Mouse (Mus musculus): ENCODE results near the gene Iqgap2. TPM values are rescaled to one million over a fixed set of nuclear protein-coding genes. Genes with fewer than 3 reads are reported as not detected.
A peak's percentile ranks its signal among the peaks of the same experiment; 100 is the strongest.

The Iqgap2 gene
- total and polyA plus RNA-seq, 3 experiments, result 0.27 to 0.32 TPM; not detected in 1

DNA sequence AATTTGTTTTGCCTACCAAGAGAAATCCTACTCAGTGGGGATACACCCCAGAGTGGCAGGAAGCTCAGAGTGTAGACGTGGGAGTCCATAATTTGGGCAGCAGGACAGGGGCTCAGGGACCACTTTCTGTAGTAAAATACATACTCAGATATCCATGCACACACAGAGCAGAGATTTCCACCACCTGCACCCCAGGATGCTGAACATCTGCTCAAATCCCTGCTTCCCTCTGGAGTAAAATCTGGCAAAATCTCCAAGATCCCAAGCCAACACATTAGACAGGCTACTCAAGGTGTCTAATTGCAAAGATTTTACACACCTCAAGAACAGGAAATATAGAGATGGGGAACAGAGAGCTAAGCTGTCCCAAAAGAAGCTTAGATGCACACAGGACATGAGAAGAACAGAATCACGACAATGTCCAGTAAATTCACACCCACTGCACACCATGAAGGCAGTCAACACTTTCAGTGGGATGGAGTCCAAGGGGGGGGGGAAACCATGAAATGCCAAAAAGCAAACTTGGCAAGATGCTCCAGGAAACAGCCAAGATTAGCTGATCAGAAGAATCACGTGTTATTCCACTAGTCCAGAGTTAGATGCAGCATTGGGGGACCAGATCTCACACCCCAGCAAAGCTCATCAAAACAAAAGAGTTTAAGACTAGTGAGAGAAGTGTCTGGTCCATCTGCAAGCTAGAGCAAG is 177.3 kb downstream of the Iqgap2 start:
- H3K9me3 ChIP-seq (replicated peaks; ENCODE audit: insufficient read depth, low read length), result no peaks in the 10 kb centered on the region
- H3K4me3 ChIP-seq (ENCODE audit: control insufficient read depth in 1 of 2, insufficient read depth in 1 of 2, low read depth in 2 of 2, low read length in 2 of 2), result no peak overlapping the region
- no peak overlapping the region for H3K9ac ChIP-seq (ENCODE audit: control insufficient read depth, low read depth, low read length, poor library complexity, severe bottlenecking)
- H3K79me2 ChIP-seq (ENCODE audit: control insufficient read depth, insufficient read depth, low read length, poor library complexity), result no peaks in the 10 kb centered on the region
- peaks cover 0 to 5% of the 10 kb centered on the region in 2 experiments; a peak in 1 of 4 replicates for H3K4me1 ChIP-seq (ENCODE audit: control insufficient read depth in 1 of 2, insufficient read depth in 2 of 2, low read length in 2 of 2)
- peaks cover 0 to 3% of the 10 kb centered on the region in 2 experiments; a peak in 2 of 4 replicates for H3K36me3 ChIP-seq (ENCODE audit: control insufficient read depth in 1 of 2, insufficient read depth in 2 of 2, low read length in 2 of 2)
- TF ChIP-seq RAD21 (IDR thresholded peaks at IDR 0.05; ENCODE audit: low read depth, low read length) (no peak), POLR2AphosphoS5 (IDR thresholded peaks at IDR 0.05; ENCODE audit: borderline replicate concordance, low read depth, low read length) (no peak), MXI1 (IDR thresholded peaks at IDR 0.05; ENCODE audit: low read depth, low read length) (no peak), ZC3H11A (IDR thresholded peaks at IDR 0.05; ENCODE audit: low read depth, low read length) (no peak), TAL1 (IDR thresholded peaks at IDR 0.05; ENCODE audit: low read length) (no peak), UBTF (IDR thresholded peaks at IDR 0.05; ENCODE audit: borderline replicate concordance, insufficient read depth, low read depth, low read length) (no peak), MYB (IDR thresholded peaks at IDR 0.05; ENCODE audit: low read depth, low read length) (no peak), SIN3A (IDR thresholded peaks at IDR 0.05; ENCODE audit: low read length) (no peak), GATA1 (IDR thresholded peaks at IDR 0.05; ENCODE audit: low read depth, low read length) (no peak), POLR2A (IDR thresholded peaks at IDR 0.05; ENCODE audit: control insufficient read depth in 1 of 2, insufficient read depth in 1 of 2, low read depth in 1 of 2, low read length in 2 of 2, poor library complexity in 1 of 2) (no peak), MAFK (IDR thresholded peaks at IDR 0.05; ENCODE audit: borderline replicate concordance, low read depth, low read length) (no peak), TCF12 (IDR thresholded peaks at IDR 0.05; ENCODE audit: low read depth, low read length) (no peak), ZMIZ1 (IDR thresholded peaks at IDR 0.05; ENCODE audit: low read depth, low read length) (no peak), MEF2A (IDR thresholded peaks at IDR 0.05; ENCODE audit: extremely low read depth, insufficient replicate concordance, low read depth, low read length, poor library complexity, severe bottlenecking) (no peak), USF2 (IDR thresholded peaks at IDR 0.05; ENCODE audit: borderline replicate concordance in 1 of 2, insufficient read depth in 1 of 2, low read depth in 1 of 2, low read length in 2 of 2) (no peak)
- DNase-seq (ENCODE audit: low read depth, low spot score), result no peak
- no peak overlapping the region for H3K27ac ChIP-seq (ENCODE audit: control insufficient read depth, low read depth, low read length)
- no peaks in the 10 kb centered on the region for H3K27me3 ChIP-seq (ENCODE audit: control insufficient read depth in 1 of 2, insufficient read depth in 2 of 2, low read length in 2 of 2)

DNA sequence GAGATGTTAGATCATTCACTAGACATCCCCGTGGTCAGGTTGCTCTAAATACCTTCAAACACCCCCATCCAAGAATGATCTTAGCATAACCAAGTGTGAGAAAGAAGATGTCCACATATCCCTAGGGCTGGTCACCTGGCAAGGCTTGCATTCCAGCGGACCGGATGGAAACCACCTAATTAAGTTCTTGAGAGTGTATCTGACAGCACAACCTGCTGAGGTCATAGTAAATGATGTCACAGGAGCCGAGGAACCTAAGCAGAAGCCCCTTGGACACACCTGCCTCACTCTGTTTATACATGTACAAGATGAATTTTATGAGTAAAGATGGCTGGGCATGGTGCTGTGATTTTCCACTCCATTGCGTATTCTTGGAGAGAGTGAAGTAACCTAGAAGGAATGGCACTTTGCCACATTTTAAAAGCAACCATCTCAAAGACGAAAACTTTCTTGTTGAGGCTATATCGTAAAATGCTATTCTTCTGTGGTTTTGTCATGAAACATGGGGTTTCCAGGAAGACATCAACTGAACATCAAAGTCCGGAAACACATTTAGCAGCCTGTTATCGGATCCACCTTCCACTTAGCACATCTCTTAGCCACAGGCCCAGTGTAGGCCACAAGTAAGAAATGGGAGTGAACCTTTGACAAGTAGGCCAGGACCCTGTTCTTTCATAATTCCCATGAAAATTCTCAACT is 179.0 kb downstream of the Iqgap2 start:
- peaks cover 0 to 5% of the 10 kb centered on the region in 2 experiments; a peak in 1 of 4 replicates for H3K4me1 ChIP-seq (ENCODE audit: control insufficient read depth in 1 of 2, insufficient read depth in 2 of 2, low read length in 2 of 2)
- H3K4me3 ChIP-seq (ENCODE audit: control insufficient read depth in 1 of 2, insufficient read depth in 1 of 2, low read depth in 2 of 2, low read length in 2 of 2), result no peak overlapping the region
- peaks cover 0 to 3% of the 10 kb centered on the region in 2 experiments; a peak in 2 of 4 replicates for H3K36me3 ChIP-seq (ENCODE audit: control insufficient read depth in 1 of 2, insufficient read depth in 2 of 2, low read length in 2 of 2)
- no peaks in the 10 kb centered on the region for H3K79me2 ChIP-seq (ENCODE audit: control insufficient read depth, insufficient read depth, low read length, poor library complexity)
- peak; percentile 51 for DNase-seq (ENCODE audit: low read depth, low spot score)
- no peak overlapping the region for H3K9ac ChIP-seq (ENCODE audit: control insufficient read depth, low read depth, low read length, poor library complexity, severe bottlenecking)
- TF ChIP-seq KAT2A (conservative IDR thresholded peaks at IDR 0.05; ENCODE audit: low read depth, low read length) (no peak), MYC (IDR thresholded peaks at IDR 0.05; ENCODE audit: low read depth, low read length) (no peak), TCF12 (IDR thresholded peaks at IDR 0.05; ENCODE audit: low read depth, low read length) (0 out of 2 replicates have a peak, but pooled peaks have one; percentile 43), POLR2AphosphoS2 (IDR thresholded peaks at IDR 0.05; ENCODE audit: low read length) (no peak), POLR2A (IDR thresholded peaks at IDR 0.05; ENCODE audit: control insufficient read depth in 1 of 2, insufficient read depth in 1 of 2, low read depth in 1 of 2, low read length in 2 of 2, poor library complexity in 1 of 2) (no peak), EP300 (IDR thresholded peaks at IDR 0.05; ENCODE audit: low read depth in 1 of 2, low read length in 2 of 2) (peak in 1 of 2 experiments; percentile 78; a peak in 2 of 4 replicates), ETS1 (IDR thresholded peaks at IDR 0.05; ENCODE audit: low read depth, low read length) (no peak), TAL1 (IDR thresholded peaks at IDR 0.05; ENCODE audit: low read length) (peak; percentile 40; the same call in 1 of the 2 replicates)
- H3K27ac ChIP-seq (ENCODE audit: control insufficient read depth, low read depth, low read length), result peak overlapping the region; percentile 7
- no peaks in the 10 kb centered on the region for H3K27me3 ChIP-seq (ENCODE audit: control insufficient read depth in 1 of 2, insufficient read depth in 2 of 2, low read length in 2 of 2)
- H3K9me3 ChIP-seq (replicated peaks; ENCODE audit: insufficient read depth, low read length), result no peaks in the 10 kb centered on the region
